Mouse (Mus musculus) spleen, adult 2 months (tissue): ENCODE results near the gene Gcnt4. TPM values are rescaled to one million over a fixed set of nuclear protein-coding genes. Genes with fewer than 3 reads are reported as not detected.

Experiments used
- DNase-seq, 2 experiments: peaks; one replicate each; pipeline versions ENCODE4 v3.0.0 to v3.0.0-alpha.2; 2012 to 2021; ENCODE audit warnings: low spot score in 2 of 2, low read depth in 1 of 2
- H3K27ac ChIP-seq: fragments of 200-500 bp; 2 replicates; pipeline ENCODE4 v1.5.1; 2012; ENCODE audit warnings: low read length, inconsistent platforms; ENCODE audit not compliant: insufficient read depth
- H3K27me3 ChIP-seq: fragments of 200-500 bp; 2 replicates; pipeline ENCODE4 v1.6.1; 2012; ENCODE audit warnings: mild to moderate bottlenecking, moderate library complexity, low read length, inconsistent platforms; ENCODE audit not compliant: control insufficient read depth, insufficient read depth
- H3K36me3 ChIP-seq: fragments of 200-500 bp; 2 replicates; pipeline ENCODE4 v1.6.1; 2012; ENCODE audit warnings: mild to moderate bottlenecking, low read length, inconsistent platforms; ENCODE audit not compliant: control insufficient read depth, insufficient read depth
- H3K4me1 ChIP-seq: fragments of 200-500 bp; 2 replicates; pipeline ENCODE4 v1.6.1; 2011; ENCODE audit warnings: inconsistent platforms; ENCODE audit not compliant: control insufficient read depth, insufficient read depth, insufficient read length
- H3K4me3 ChIP-seq: fragments of 200-500 bp; 2 replicates; pipeline ENCODE4 v1.5.1; 2011; ENCODE audit warnings: mild to moderate bottlenecking, inconsistent platforms; ENCODE audit not compliant: insufficient read depth, insufficient read length; ENCODE audit errors: extremely low read depth
- CTCF ChIP-seq: fragments of 200-500 bp; IDR thresholded peaks from 2 replicates; pipeline ENCODE4 v1.5.1; 2011; ENCODE audit warnings: mild to moderate bottlenecking, inconsistent platforms; ENCODE audit not compliant: insufficient read depth, insufficient read length, insufficient replicate concordance; ENCODE audit errors: extremely low read depth
- POLR2A ChIP-seq: fragments of 200-500 bp; IDR thresholded peaks from 2 replicates; pipeline ENCODE4 v1.6.1; 2011; ENCODE audit warnings: low read depth, low read length, inconsistent platforms
- WGBS: fragments of 180-500 bp; shearing (Covaris S2); methylation state at CpG from one replicate; pipeline ENCODE4 v1.1.7; 2018; 5-methylcytosine and 5-hydroxymethylcytosine counted together
- polyA plus RNA-seq: library from polyadenylated mRNA; depleted of rRNA; stranded (reverse); fragments of >200 nt; gene quantifications from 2 replicates; pipeline ENCODE4 v1.2.3, GENCODE M21; 2012

Gene Gcnt4
- polyA plus RNA-seq, 1 experiment = 0.07 TPM

DNA sequence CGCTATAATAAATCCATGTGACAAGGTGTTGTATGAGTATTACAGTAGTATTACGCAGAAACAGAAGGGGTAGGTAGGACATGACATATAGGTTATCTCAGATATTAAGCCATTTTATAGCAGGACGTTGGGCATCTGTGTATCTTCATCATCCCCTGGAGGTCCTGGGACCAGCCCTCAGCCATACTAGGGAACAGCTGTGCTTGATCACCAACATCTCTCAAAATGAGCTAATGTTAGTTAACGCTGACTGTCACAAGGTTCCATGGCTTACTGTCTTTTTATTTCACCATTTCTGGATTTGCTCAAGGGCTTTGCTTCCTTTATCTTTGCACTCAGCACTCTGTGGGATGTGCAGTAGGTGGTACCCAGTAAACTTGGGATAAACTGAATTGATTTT lies 21.3 kb downstream of the Gcnt4 start:
- no peaks in the 10 kb centered on the region for H3K36me3 ChIP-seq
- DNase-seq = no peak
- H3K27ac ChIP-seq = no peak overlapping the region
- TF ChIP-seq CTCF (no peak), POLR2A (no peak)
- no peaks in the 10 kb centered on the region for H3K27me3 ChIP-seq
- no peak overlapping the region for H3K4me3 ChIP-seq
- no peaks in the 10 kb centered on the region for H3K4me1 ChIP-seq
- 91% methylated on average over 4 of the region's 4 CpGs for WGBS

GRCm38 (mm10) chr13:96947722-96948121 lies 23.2 kb downstream of the Gcnt4 start:
- WGBS = 90% methylated on average over 7 of the region's 7 CpGs
- Histone ChIP-seq H3K27ac (no peak overlapping the region), H3K36me3 (no peaks in the 10 kb centered on the region), H3K4me1 (no peaks in the 10 kb centered on the region), H3K27me3 (no peaks in the 10 kb centered on the region), H3K4me3 (no peak overlapping the region)
- no peak for DNase-seq
- TF ChIP-seq CTCF (no peak), POLR2A (no peak)

GRCm38 (mm10) chr13:96951880-96952279 lies 27.4 kb downstream of the Gcnt4 start:
- no peak for TF ChIP-seq POLR2A
- no peak for TF ChIP-seq CTCF
- Histone ChIP-seq H3K4me3 (no peak overlapping the region), H3K27ac (no peak overlapping the region), H3K27me3 (no peaks in the 10 kb centered on the region), H3K36me3 (no peaks in the 10 kb centered on the region), H3K4me1 (peaks cover 3% of the 10 kb centered on the region; the same call in 1 of the 2 replicates)
- WGBS = 76% methylated on average over 2 of the region's 2 CpGs
- DNase-seq = no peak

DNA sequence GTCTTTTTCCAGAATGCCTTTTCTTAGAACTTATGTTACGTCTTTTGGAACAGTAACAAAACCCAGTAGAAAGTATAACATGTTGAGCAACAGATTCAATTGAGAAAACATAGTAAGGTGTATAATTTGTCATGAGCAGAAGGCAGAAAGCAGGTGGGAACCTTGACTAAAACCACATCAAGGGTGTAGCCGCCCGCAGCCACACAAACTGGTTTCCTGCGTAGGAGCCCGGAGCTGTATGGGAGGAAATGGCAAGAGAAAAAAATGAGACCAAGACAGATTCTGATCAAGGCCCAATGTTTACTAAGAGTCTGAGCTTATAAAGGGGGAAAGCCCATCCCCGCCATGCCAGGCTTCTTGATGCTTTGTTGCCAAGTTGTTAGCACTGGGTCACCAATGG lies 32.0 kb downstream of the Gcnt4 start:
- TF ChIP-seq POLR2A (no peak), CTCF (no peak)
- no peaks in the 10 kb centered on the region for H3K36me3 ChIP-seq
- WGBS = 8% methylated on average over 6 of the region's 6 CpGs
- H3K4me1 ChIP-seq = peaks cover 3% of the 10 kb centered on the region; the same call in 1 of the 2 replicates
- peak; percentile 33 to 62 for DNase-seq
- no peaks in the 10 kb centered on the region for H3K27me3 ChIP-seq
- no peak overlapping the region for H3K4me3 ChIP-seq
- H3K27ac ChIP-seq = no peak overlapping the region

DNA sequence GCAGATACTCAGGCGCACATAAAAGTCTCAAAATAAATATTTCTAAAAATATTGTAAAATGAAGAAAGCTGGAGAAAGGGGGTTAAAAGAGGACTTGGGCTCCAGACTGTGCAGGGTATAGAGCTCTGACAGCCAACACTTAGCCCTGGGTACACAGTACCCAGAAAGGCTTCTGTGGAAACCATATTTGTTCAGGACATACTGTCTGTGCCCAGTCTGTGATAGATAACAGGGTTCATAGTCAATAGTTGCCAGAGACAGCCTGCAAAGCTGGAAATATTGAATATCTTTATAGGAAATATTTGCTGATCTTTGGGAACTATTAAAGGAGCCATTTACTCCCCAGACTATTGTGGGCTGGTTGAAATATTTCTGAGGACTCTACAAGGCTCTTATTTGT lies 35.5 kb downstream of the Gcnt4 start:
- H3K4me3 ChIP-seq = no peak overlapping the region
- peaks cover 3% of the 10 kb centered on the region; the same call in 1 of the 2 replicates for H3K4me1 ChIP-seq
- H3K27me3 ChIP-seq = no peaks in the 10 kb centered on the region
- no peak overlapping the region for H3K27ac ChIP-seq
- TF ChIP-seq POLR2A (no peak), CTCF (no peak)
- 79% methylated on average over 1 of the region's 1 CpGs for WGBS
- H3K36me3 ChIP-seq = no peaks in the 10 kb centered on the region
- no peak for DNase-seq

- TF ChIP-seq CTCF = no peak
- no peak for TF ChIP-seq POLR2A
- no peak overlapping the region for H3K4me3 ChIP-seq
These were observed 37.1 kb downstream of the Gcnt4 start for GRCm38 (mm10) chr13:96961366-96962157.

DNA sequence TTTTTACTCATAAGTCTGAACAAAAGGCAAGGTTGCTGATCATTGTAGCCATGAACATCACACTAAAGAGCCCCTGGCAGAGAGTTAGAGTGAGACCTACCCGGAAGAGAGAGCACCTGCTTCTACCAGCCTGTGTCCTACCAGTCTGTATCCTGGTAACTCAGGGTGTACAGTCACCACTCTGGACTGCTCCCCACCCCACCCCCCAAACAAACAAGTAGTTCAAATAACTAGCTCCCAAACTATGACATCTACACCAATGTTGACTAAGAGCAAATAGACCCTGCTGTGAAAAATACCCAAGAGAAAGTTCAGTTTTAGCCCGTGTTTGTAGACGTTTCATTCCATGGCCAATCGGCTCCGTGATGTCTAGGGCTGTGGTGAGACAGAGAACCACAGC lies 38.3 kb downstream of the Gcnt4 start:
- H3K27me3 ChIP-seq = no peaks in the 10 kb centered on the region
- TF ChIP-seq CTCF = no peak
- no peak for TF ChIP-seq POLR2A
- H3K4me3 ChIP-seq = no peak overlapping the region
- H3K4me1 ChIP-seq = no peaks in the 10 kb centered on the region
- 92% methylated on average over 5 of the region's 5 CpGs for WGBS
- DNase-seq = no peak
- H3K36me3 ChIP-seq = no peaks in the 10 kb centered on the region
- H3K27ac ChIP-seq = no peak overlapping the region

More at GRCm38 (mm10) chr13:96961366-96962157, 37.1 kb downstream of the Gcnt4 start:
- Histone ChIP-seq H3K4me1 (peaks cover 3% of the 10 kb centered on the region; the same call in 1 of the 2 replicates), H3K27ac (no peak overlapping the region), H3K27me3 (no peaks in the 10 kb centered on the region), H3K36me3 (no peaks in the 10 kb centered on the region)
- 85% methylated on average over 9 of the region's 9 CpGs for WGBS
- DNase-seq = no peak
